Mouse (Mus musculus) urinary bladder, postnatal 10 days (tissue): ENCODE results near the gene Adssl1.

Experiments used
- DNase-seq: peaks from one replicate; pipeline ENCODE4 v3.0.0; 2022; ENCODE audit warnings: low spot score

Adssl1 gene

DNA sequence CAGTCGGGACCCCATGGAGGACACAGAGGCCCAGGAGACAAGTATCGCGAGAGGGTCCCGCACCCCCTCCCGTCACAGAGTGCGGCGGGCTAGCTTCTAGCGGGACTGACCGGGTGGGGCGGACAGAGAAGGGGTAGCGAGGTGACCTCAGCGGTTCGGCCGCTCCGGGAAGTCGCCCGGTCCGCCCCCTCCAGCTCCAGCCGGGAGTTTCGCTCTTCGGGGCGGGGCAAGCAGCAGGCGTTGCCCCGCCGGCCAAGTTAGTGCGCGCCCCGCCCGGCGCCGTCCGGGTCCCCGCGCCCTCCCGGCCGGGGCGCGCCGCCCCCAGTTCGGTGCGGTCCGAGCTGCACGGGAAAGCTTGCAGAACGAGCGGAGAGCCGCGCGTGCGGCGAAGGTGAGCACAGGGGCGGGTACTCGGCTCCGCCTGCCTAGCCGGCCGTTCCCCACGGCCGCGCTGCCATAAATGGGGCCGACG is 58.7 kb downstream of the Adssl1 start, which contains the start of gene Zbtb42:
Gene Zbtb42, plus strand, starts transcription at position 274 of the 472 bp plus-strand sequence.
- no peak for DNase-seq

DNA sequence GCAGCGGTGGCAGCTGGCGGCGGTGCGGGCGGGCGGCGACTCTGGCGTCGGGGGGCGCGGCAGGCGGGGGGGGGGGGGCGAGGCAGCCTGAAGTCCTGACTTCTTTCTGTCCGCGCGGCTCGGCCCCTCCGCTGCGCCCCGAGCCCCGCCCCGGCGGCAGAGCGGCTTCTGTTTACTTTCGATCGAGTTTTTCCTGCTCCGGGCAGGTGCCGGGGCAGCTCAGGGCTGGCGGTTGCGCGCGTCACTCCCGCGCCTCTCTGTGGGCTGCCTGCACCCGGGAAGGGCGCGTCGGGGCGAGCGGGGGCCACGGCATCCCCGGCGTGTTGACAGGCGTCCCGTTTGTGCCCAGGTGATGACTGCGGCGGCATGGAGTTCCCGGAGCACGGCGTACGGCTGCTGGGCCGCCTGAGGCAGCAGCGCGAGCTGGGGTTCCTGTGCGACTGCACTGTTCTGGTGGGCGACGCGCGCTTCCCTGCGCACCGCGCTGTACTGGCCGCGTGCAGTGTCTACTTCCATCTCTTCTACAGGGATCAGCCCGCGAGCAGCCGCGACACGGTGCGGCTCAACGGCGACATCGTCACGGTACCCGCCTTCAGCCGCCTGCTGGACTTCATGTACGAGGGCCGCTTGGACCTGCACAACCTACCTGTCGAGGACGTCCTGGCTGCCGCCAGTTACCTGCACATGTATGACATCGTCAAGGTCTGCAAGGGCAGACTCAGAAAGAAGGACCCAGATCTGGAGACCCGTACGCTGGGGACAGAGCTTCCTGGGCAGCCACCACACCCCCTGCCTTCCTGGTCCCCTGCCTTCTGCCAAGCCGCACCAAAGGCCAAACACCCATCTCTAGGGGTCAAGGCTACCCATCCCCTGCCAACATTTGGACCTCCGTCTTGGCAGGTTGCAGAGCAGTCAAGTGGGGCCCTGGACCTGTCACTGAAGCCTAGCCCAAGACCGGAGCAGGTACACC is 59.5 kb downstream of the Adssl1 start:
- DNase-seq, result peak; percentile 48

DNA sequence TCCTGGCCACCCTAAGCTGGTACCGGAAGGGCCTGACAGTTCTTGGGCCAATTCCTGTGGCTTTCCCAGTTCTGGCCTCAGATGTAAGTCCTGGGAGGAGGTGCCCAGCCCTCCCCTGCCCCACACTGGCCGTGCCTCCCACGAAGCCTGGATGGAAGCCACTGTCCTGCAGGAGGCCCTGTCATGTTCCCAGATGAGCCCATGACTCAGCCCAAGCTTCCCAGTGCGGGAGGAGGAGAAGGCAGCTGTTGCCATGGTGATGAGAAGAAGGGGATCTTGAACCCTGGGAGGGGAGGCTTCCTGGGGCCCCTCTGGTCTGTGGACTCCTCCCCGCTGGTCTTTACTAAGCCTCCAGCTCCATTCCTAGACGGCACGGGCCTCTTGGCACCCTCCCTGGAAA is 63.5 kb downstream of the Adssl1 start:
- no peak for DNase-seq

DNA sequence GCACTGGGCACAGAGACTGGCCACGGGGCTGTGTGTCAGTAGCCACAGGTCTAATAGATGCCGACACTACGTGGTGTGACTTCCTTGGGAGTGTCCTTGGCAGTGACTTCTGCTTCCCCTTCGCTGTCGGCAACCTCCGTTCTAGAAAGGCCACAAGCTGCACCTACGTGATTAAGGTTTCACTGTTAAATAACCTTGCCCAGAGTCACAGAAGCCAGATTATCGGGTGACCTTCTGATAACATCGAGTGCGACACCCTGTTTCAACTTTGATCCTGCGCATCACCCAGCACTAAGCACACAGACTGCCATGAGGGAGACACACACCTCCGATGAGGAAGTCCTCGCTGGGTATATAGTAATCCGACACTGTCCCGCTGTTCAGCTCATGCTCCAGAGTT is 68.6 kb downstream of the Adssl1 start:
- no peak for DNase-seq
